ENCODE assay signal across 22 mouse cellular contexts in genomic region chr12:111447350-111447749, GRCm38 (mm10). TPM values are rescaled to one million over a fixed set of nuclear protein-coding genes. Genes with fewer than 3 reads are reported as not detected.
A peak's percentile ranks its signal among the peaks of the same experiment; 100 is the strongest.
DNase-seq lines count a peak whose midpoint lies in the region; ATAC-seq and TF ChIP-seq lines count a peak whose summit lies in the region.
"Had no signal": no experiment of that assay in that cellular context is flagged by ENCODE, and none has a peak within 500 bp of the region (broad histone marks: within the 10 kb centered on the region; RNA-seq: fewer than 3 reads in every experiment).

No protein-coding gene starts in this region.

- H3K27ac ChIP-seq in hindbrain, embryonic 10.5 days = no peak overlapping the region
- no peak overlapping the region for H3K27ac ChIP-seq in hindbrain, postnatal 0 days
- H3K27ac ChIP-seq in liver, embryonic 12.5 days = peak overlapping the region; percentile 15; the same call in 1 of the 2 replicates
- H3K27ac ChIP-seq in embryonic facial prominence, embryonic 13.5 days = no peak overlapping the region
- peak overlapping the region; percentile 36 for H3K27ac ChIP-seq in liver, embryonic 13.5 days
- H3K27ac ChIP-seq: heart, embryonic 13.5 days; liver, embryonic 14.5 days; neural tube, embryonic 13.5 days; stomach, postnatal 0 days had no signal

- H3K4me2 ChIP-seq in hindbrain, postnatal 0 days (ENCODE audit: low read depth, low read length) = no peak overlapping the region
- peak overlapping the region; percentile 84; the same call in 1 of the 2 replicates for H3K4me2 ChIP-seq in liver, embryonic 12.5 days
- H3K4me2 ChIP-seq in embryonic facial prominence, embryonic 13.5 days = 0 out of 2 replicates have a peak overlapping the region, but pooled peaks have one; percentile 3
- H3K4me2 ChIP-seq in liver, embryonic 13.5 days = peak overlapping the region; percentile 96
- H3K4me2 ChIP-seq: heart, embryonic 13.5 days; neural tube, embryonic 13.5 days had no signal

- H3K4me1 ChIP-seq in hindbrain, embryonic 10.5 days (replicated peaks) = peaks cover 78% of the 10 kb centered on the region
- peaks cover 4% of the 10 kb centered on the region; the same call in 1 of the 2 replicates for H3K4me1 ChIP-seq in hindbrain, postnatal 0 days (ENCODE audit: insufficient read depth, low read length)
- H3K4me1 ChIP-seq in liver, embryonic 12.5 days = peaks cover 77% of the 10 kb centered on the region
- peaks cover 74% of the 10 kb centered on the region for H3K4me1 ChIP-seq in embryonic facial prominence, embryonic 13.5 days
- H3K4me1 ChIP-seq in liver, embryonic 13.5 days (replicated peaks) = peaks cover 68% of the 10 kb centered on the region

- no peaks in the 10 kb centered on the region for H3K9me3 ChIP-seq in hindbrain, embryonic 10.5 days
- no peaks in the 10 kb centered on the region for H3K9me3 ChIP-seq in hindbrain, postnatal 0 days (ENCODE audit: low read length)
- H3K9me3 ChIP-seq in liver, embryonic 12.5 days (replicated peaks) = no peaks in the 10 kb centered on the region
- no peaks in the 10 kb centered on the region for H3K9me3 ChIP-seq in embryonic facial prominence, embryonic 13.5 days
- no peaks in the 10 kb centered on the region for H3K9me3 ChIP-seq in liver, embryonic 13.5 days (replicated peaks)
- H3K9me3 ChIP-seq: heart, embryonic 13.5 days; megakaryocyte, embryonic 14.5 days; neural tube, embryonic 13.5 days had no signal

- TF ChIP-seq CTCF in hindbrain, postnatal 0 days (IDR thresholded peaks at IDR 0.05; ENCODE audit: low read depth) = no peak

- WGBS in hindbrain, embryonic 10.5 days = 15% methylated on average over 9 of the region's 9 CpGs
- WGBS in hindbrain, postnatal 0 days = 21% methylated on average over 9 of the region's 9 CpGs
- WGBS in liver, embryonic 12.5 days (ENCODE audit: insufficient replicate concordance) = 73% methylated on average over 9 of the region's 9 CpGs
- WGBS in embryonic facial prominence, embryonic 13.5 days = 14% methylated on average over 9 of the region's 9 CpGs
- WGBS in liver, embryonic 13.5 days (ENCODE audit: insufficient replicate concordance) = 70% methylated on average over 9 of the region's 9 CpGs

- H3K27me3 ChIP-seq in hindbrain, embryonic 10.5 days (ENCODE audit: insufficient read depth, poor library complexity, severe bottlenecking) = peaks cover 100% of the 10 kb centered on the region
- H3K27me3 ChIP-seq in hindbrain, postnatal 0 days (ENCODE audit: insufficient read depth, low read length) = peaks cover 77% of the 10 kb centered on the region
- peaks cover 67% of the 10 kb centered on the region for H3K27me3 ChIP-seq in liver, embryonic 12.5 days (replicated peaks)
- H3K27me3 ChIP-seq in embryonic facial prominence, embryonic 13.5 days = peaks cover 100% of the 10 kb centered on the region
- peaks cover 37% of the 10 kb centered on the region for H3K27me3 ChIP-seq in liver, embryonic 13.5 days

- H3K36me3 ChIP-seq in hindbrain, embryonic 10.5 days = no peaks in the 10 kb centered on the region
- H3K36me3 ChIP-seq in hindbrain, postnatal 0 days (ENCODE audit: insufficient read depth, low read length) = no peaks in the 10 kb centered on the region
- H3K36me3 ChIP-seq in liver, embryonic 12.5 days = peaks cover 81% of the 10 kb centered on the region
- H3K36me3 ChIP-seq in embryonic facial prominence, embryonic 13.5 days = no peaks in the 10 kb centered on the region
- H3K36me3 ChIP-seq in liver, embryonic 13.5 days = peaks cover 84% of the 10 kb centered on the region
- H3K36me3 ChIP-seq: heart, embryonic 13.5 days; neural tube, embryonic 13.5 days had no signal

- no peak for ATAC-seq in hindbrain, postnatal 0 days
- ATAC-seq in liver, embryonic 12.5 days = no peak
- ATAC-seq in embryonic facial prominence, embryonic 13.5 days (ENCODE audit: insufficient number of reproducible peaks, insufficient read depth, low FRiP score, low TSS enrichment, low read depth) = no peak
- ATAC-seq in liver, embryonic 13.5 days (ENCODE audit: low read depth) = no peak
- ATAC-seq in granulocyte monocyte progenitor cell, adult 5-6 weeks (replicated peaks; ENCODE audit: poor library complexity, severe bottlenecking) = no peak
- ATAC-seq: inflammation-experienced regulatory T-cells, adult 6 months had no signal

- no peak overlapping the region for H3K9ac ChIP-seq in hindbrain, postnatal 0 days (replicated peaks; ENCODE audit: low read length)
- H3K9ac ChIP-seq in liver, embryonic 12.5 days = 0 out of 2 replicates have a peak overlapping the region, but pooled peaks have one; percentile 12
- H3K9ac ChIP-seq in embryonic facial prominence, embryonic 13.5 days = no peak overlapping the region
- peak overlapping the region; percentile 98; the same call in 1 of the 2 replicates for H3K9ac ChIP-seq in liver, embryonic 13.5 days
- H3K9ac ChIP-seq: heart, embryonic 13.5 days; liver, embryonic 14.5 days; neural tube, embryonic 13.5 days had no signal

- H3K4me3 ChIP-seq in hindbrain, embryonic 10.5 days = 0 out of 2 replicates have a peak overlapping the region, but pooled peaks have one; percentile 3
- no peak overlapping the region for H3K4me3 ChIP-seq in hindbrain, postnatal 0 days (ENCODE audit: low read length)
- no peak overlapping the region for H3K4me3 ChIP-seq in liver, embryonic 12.5 days
- H3K4me3 ChIP-seq in embryonic facial prominence, embryonic 13.5 days = no peak overlapping the region
- peak overlapping the region; percentile 80; the same call in 1 of the 2 replicates for H3K4me3 ChIP-seq in liver, embryonic 13.5 days (replicated peaks)
- H3K4me3 ChIP-seq: heart, embryonic 13.5 days; neural tube, embryonic 13.5 days had no signal

- no peak for DNase-seq in hindbrain, embryonic 10.5 days (ENCODE audit: low spot score)
- no peak for DNase-seq in hindbrain, postnatal 0 days (ENCODE audit: low spot score)
- DNase-seq in liver = no peak
- DNase-seq in liver, embryonic 13.5 days = no peak
- DNase-seq in adrenal gland, postnatal 36 days = no peak
- DNase-seq: cerebellum, adult 11-12 months; cerebellum, postnatal 25 days; gastrocnemius, postnatal 14 days; layer of hippocampus, postnatal 36 days; lung, postnatal 10 days; thymus, postnatal 36 days had no signal

RNA-seq across cellular contexts. Expression of gene Tnfaip2, which starts 5.1 kb away (rescaled TPM):
- 3.0 and 3.2 TPM in 2 replicates for polyA plus RNA-seq in hindbrain, embryonic 10.5 days (2016; fragmentation: Nextera tagmentation; extraction: Ambion mirVana)
- 0.14 and 1.4 TPM in 2 replicates for total RNA-seq in hindbrain, postnatal 0 days (2014; rRNA removed)
- 0.99 and 1.7 TPM in 2 replicates for polyA plus RNA-seq in hindbrain, postnatal 0 days (2015; fragmentation: Nextera tagmentation; extraction: Ambion mirVana)
- 88.6 and 94.9 TPM in 2 replicates for polyA plus RNA-seq in liver, embryonic 12.5 days (2016; fragmentation: Nextera tagmentation; extraction: Ambion mirVana)
- 8.1 and 10.6 TPM in 2 replicates for polyA plus RNA-seq in embryonic facial prominence, embryonic 13.5 days (2015; fragmentation: Nextera tagmentation; extraction: Ambion mirVana)
- 92.1 and 96.6 TPM in 2 replicates for polyA plus RNA-seq in liver, embryonic 13.5 days (2015; fragmentation: Nextera tagmentation; extraction: Ambion mirVana)
- 28.6 and 30.4 TPM in 2 replicates for total RNA-seq in granulocyte monocyte progenitor cell, adult 5-6 weeks (2014; fragmentation: Nextera tagmentation)
- 27.4 and 56.1 TPM in 2 replicates for total RNA-seq in granulocyte monocyte progenitor cell, adult 5-6 weeks (2017)
- 10 to 100 TPM; 13.9 to 14.3 TPM for total RNA-seq in adrenal gland, postnatal 36 days (2021)
- polyA plus RNA-seq: inflammation-experienced regulatory T-cells, adult 6 months had no signal

RNA-seq across cellular contexts. Expression of gene Exoc3l4, which starts 30.5 kb away (rescaled TPM):
- 4.7 and 5.4 TPM in 2 replicates for polyA plus RNA-seq in hindbrain, embryonic 10.5 days (2016; fragmentation: Nextera tagmentation; extraction: Ambion mirVana)
- 0.99 and 2.9 TPM in 2 replicates for total RNA-seq in hindbrain, postnatal 0 days (2014; rRNA removed)
- 1.7 and 2.3 TPM in 2 replicates for polyA plus RNA-seq in hindbrain, postnatal 0 days (2015; fragmentation: Nextera tagmentation; extraction: Ambion mirVana)
- polyA plus RNA-seq in liver, embryonic 12.5 days (2016; fragmentation: Nextera tagmentation; extraction: Ambion mirVana) = 15.5 and 18.2 TPM in 2 replicates
- 10.2 and 12.7 TPM in 2 replicates for polyA plus RNA-seq in embryonic facial prominence, embryonic 13.5 days (2015; fragmentation: Nextera tagmentation; extraction: Ambion mirVana)
- 15.5 and 18.6 TPM in 2 replicates for polyA plus RNA-seq in liver, embryonic 13.5 days (2015; fragmentation: Nextera tagmentation; extraction: Ambion mirVana)
- not detected in 2 replicates for total RNA-seq in granulocyte monocyte progenitor cell, adult 5-6 weeks (2014; fragmentation: Nextera tagmentation)
- 0.26 TPM in 1 of 2 replicates, not detected in the other for total RNA-seq in granulocyte monocyte progenitor cell, adult 5-6 weeks (2017)
- 1 to 10 TPM; 4.8 to 6.7 TPM for total RNA-seq in adrenal gland, postnatal 36 days (2021)
- polyA plus RNA-seq: inflammation-experienced regulatory T-cells, adult 6 months had no signal

RNA-seq across cellular contexts. Expression of gene Gm266, which starts 38.3 kb away (rescaled TPM):
- 11.6 and 14.1 TPM in 2 replicates for polyA plus RNA-seq in hindbrain, embryonic 10.5 days (2016; fragmentation: Nextera tagmentation; extraction: Ambion mirVana)
- 11.5 and 22.1 TPM in 2 replicates for total RNA-seq in hindbrain, postnatal 0 days (2014; rRNA removed)
- polyA plus RNA-seq in hindbrain, postnatal 0 days (2015; fragmentation: Nextera tagmentation; extraction: Ambion mirVana) = 11.8 TPM in 2 replicates
- polyA plus RNA-seq in liver, embryonic 12.5 days (2016; fragmentation: Nextera tagmentation; extraction: Ambion mirVana) = 1.8 and 2.4 TPM in 2 replicates
- polyA plus RNA-seq in embryonic facial prominence, embryonic 13.5 days (2015; fragmentation: Nextera tagmentation; extraction: Ambion mirVana) = 9.5 and 12.1 TPM in 2 replicates
- polyA plus RNA-seq in liver, embryonic 13.5 days (2015; fragmentation: Nextera tagmentation; extraction: Ambion mirVana) = 0.76 and 1.0 TPM in 2 replicates
- not detected in 2 replicates for total RNA-seq in granulocyte monocyte progenitor cell, adult 5-6 weeks (2014; fragmentation: Nextera tagmentation)
- not detected in 2 replicates for total RNA-seq in granulocyte monocyte progenitor cell, adult 5-6 weeks (2017)
- total RNA-seq in adrenal gland, postnatal 36 days (2021) = under 1 TPM in 1 of 2 experiments, not detected in 1; 0.53 TPM
- total RNA-seq: hematopoietic stem cell, adult 5-6 weeks had no signal
- polyA plus RNA-seq: inflammation-experienced regulatory T-cells, adult 6 months had no signal

RNA-seq across cellular contexts. Expression of gene Lbhd2, which starts 40.7 kb away (rescaled TPM):
- 0.25 TPM in 1 of 2 replicates, not detected in the other for polyA plus RNA-seq in hindbrain, embryonic 10.5 days (2016; fragmentation: Nextera tagmentation; extraction: Ambion mirVana)
- 4.3 and 11.8 TPM in 2 replicates for total RNA-seq in hindbrain, postnatal 0 days (2014; rRNA removed)
- 6.0 and 7.8 TPM in 2 replicates for polyA plus RNA-seq in hindbrain, postnatal 0 days (2015; fragmentation: Nextera tagmentation; extraction: Ambion mirVana)
- polyA plus RNA-seq in liver, embryonic 12.5 days (2016; fragmentation: Nextera tagmentation; extraction: Ambion mirVana) = 0.28 TPM in 1 of 2 replicates, not detected in the other
- 2.0 and 3.4 TPM in 2 replicates for polyA plus RNA-seq in embryonic facial prominence, embryonic 13.5 days (2015; fragmentation: Nextera tagmentation; extraction: Ambion mirVana)
- not detected in 2 replicates for polyA plus RNA-seq in liver, embryonic 13.5 days (2015; fragmentation: Nextera tagmentation; extraction: Ambion mirVana)
- total RNA-seq in granulocyte monocyte progenitor cell, adult 5-6 weeks (2014; fragmentation: Nextera tagmentation) = not detected in 2 replicates
- not detected in 2 replicates for total RNA-seq in granulocyte monocyte progenitor cell, adult 5-6 weeks (2017)
- total RNA-seq in adrenal gland, postnatal 36 days (2021) = under 1 TPM in 1 of 2 experiments, not detected in 1; 0.59 TPM
- total RNA-seq: gastrocnemius, postnatal 14 days; hematopoietic stem cell, adult 5-6 weeks had no signal
- polyA plus RNA-seq: embryonic facial prominence, embryonic 11.5 days; neural tube, embryonic 13.5 days had no signal

Comparison
In these comparisons a context has a peak if more than half of its experiments do, and no peak if none do; other contexts are left out.
1. H3K4me3 ChIP-seq: peak in hindbrain, embryonic 10.5 days (single experiment) and liver, embryonic 13.5 days (single experiment); none in hindbrain, postnatal 0 days (single experiment), liver, embryonic 12.5 days (single experiment) and embryonic facial prominence, embryonic 13.5 days (single experiment).
2. H3K27ac ChIP-seq: peak in liver, embryonic 12.5 days (single experiment) and liver, embryonic 13.5 days (single experiment); none in hindbrain, embryonic 10.5 days (single experiment), hindbrain, postnatal 0 days (single experiment) and embryonic facial prominence, embryonic 13.5 days (single experiment).
3. H3K9ac ChIP-seq: peak in liver, embryonic 12.5 days (single experiment) and liver, embryonic 13.5 days (single experiment); none in hindbrain, postnatal 0 days (single experiment) and embryonic facial prominence, embryonic 13.5 days (single experiment).